In genomic region chr8:107100635-107101034, GRCm38 (mm10) we compare ENCODE assay signal across 17 mouse cellular contexts. TPM values are rescaled to one million over a fixed set of nuclear protein-coding genes. Genes with fewer than 3 reads are reported as not detected.
"Had no signal": no experiment of that assay in that cellular context is flagged by ENCODE, and none has a peak within 500 bp of the region (broad histone marks: within the 10 kb centered on the region; RNA-seq: fewer than 3 reads in every experiment).

No protein-coding gene starts in this region.

- H3K9ac ChIP-seq: liver, embryonic 14.5 days; midbrain, embryonic 12.5 days; neural tube, embryonic 15.5 days had no signal

- H3K36me3 ChIP-seq: midbrain, embryonic 12.5 days; neural tube, embryonic 15.5 days had no signal

- ATAC-seq: midbrain, embryonic 16.5 days had no signal

- H3K27me3 ChIP-seq: midbrain, embryonic 12.5 days; neural tube, embryonic 15.5 days had no signal

- DNase-seq: kidney, adult 9 months; kidney, postnatal 36 days; right cerebral cortex, adult 18-20 months; thymus, postnatal 4 days had no signal

- H3K4me3 ChIP-seq: midbrain, embryonic 12.5 days; neural tube, embryonic 15.5 days had no signal

- H3K9me3 ChIP-seq: midbrain, embryonic 12.5 days; neural tube, embryonic 15.5 days had no signal

- H3K4me2 ChIP-seq: midbrain, embryonic 12.5 days; neural tube, embryonic 15.5 days had no signal

- H3K27ac ChIP-seq: kidney, postnatal 0 days; liver, embryonic 14.5 days; midbrain, embryonic 12.5 days; neural tube, embryonic 15.5 days; stomach, postnatal 0 days had no signal

RNA-seq across cellular contexts. Expression of gene Tmed6, which starts 35.2 kb away (rescaled TPM):
- total RNA-seq: layer of hippocampus, adult 18-20 months; layer of hippocampus, postnatal 10 days; left cerebral cortex, postnatal 10 days; megakaryocyte-erythroid progenitor cell, adult 5-6 weeks had no signal
- polyA plus RNA-seq: limb, embryonic 11.5 days; liver, adult 2 months; midbrain, embryonic 12.5 days; midbrain, embryonic 16.5 days; neural tube, embryonic 11.5 days; neural tube, embryonic 15.5 days had no signal
